Mouse (Mus musculus): Measurements from ENCODE around the gene Vmn2r89. TPM values are rescaled to one million over a fixed set of nuclear protein-coding genes. Genes with fewer than 3 reads are reported as not detected.

The Vmn2r89 gene
- polyA plus RNA-seq (2014; fragmentation: Illumina TruSeq; extraction: RNeasy Lipid Tissue Mini Kit (QIAGEN cat#74804); ENCODE audit: low read depth, low replicate concordance), result not detected

GRCm38 (mm10) chr14:51451557-51451956 lies at the start of gene Vmn2r89:
Gene Vmn2r89 (plus strand): TSS chr14:51451857.

DNA sequence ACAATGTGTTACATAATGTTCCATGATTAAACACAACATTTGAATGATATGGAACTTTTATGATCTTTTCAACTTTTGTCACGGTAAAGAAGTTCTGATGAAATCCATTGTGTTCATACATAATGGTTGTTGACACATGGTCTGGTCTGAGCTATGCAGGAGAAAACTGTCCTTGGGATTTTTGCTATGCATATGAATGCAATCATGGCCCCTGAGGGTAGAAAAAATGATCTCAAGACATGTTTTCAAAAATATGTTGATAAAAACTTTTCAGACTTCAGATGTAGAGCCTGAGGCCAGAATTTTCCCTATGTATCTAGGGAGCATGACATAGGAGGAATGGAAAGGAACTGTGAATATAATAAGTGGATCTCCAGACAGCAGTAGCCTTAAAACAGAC lies 41.1 kb upstream of the Vmn2r89 start, which contains the start of gene Vmn2r88:
TSS of gene Vmn2r88 (plus strand) at position 301 of the 400 bp plus-strand sequence.

Other genes starting within 250 kb of the Vmn2r89 start
- gene Ear14, start 248.5 kb upstream of the Vmn2r89 start, polyA plus RNA-seq (2014; fragmentation: Illumina TruSeq; extraction: RNeasy Lipid Tissue Mini Kit (QIAGEN cat#74804); ENCODE audit: low read depth, low replicate concordance), result not detected
- not detected for gene Rnase2a, start 195.7 kb upstream of the Vmn2r89 start, polyA plus RNA-seq (2014; fragmentation: Illumina TruSeq; extraction: RNeasy Lipid Tissue Mini Kit (QIAGEN cat#74804); ENCODE audit: low read depth, low replicate concordance)
- gene Gm7247, start 90.1 kb upstream of the Vmn2r89 start, polyA plus RNA-seq (2014; fragmentation: Illumina TruSeq; extraction: RNeasy Lipid Tissue Mini Kit (QIAGEN cat#74804); ENCODE audit: low read depth, low replicate concordance), result not detected
- gene Vmn2r88, start 41.0 kb upstream of the Vmn2r89 start, polyA plus RNA-seq (2014; fragmentation: Illumina TruSeq; extraction: RNeasy Lipid Tissue Mini Kit (QIAGEN cat#74804); ENCODE audit: low read depth, low replicate concordance), result not detected
- gene Gm5622, start 100.9 kb downstream of the Vmn2r89 start, polyA plus RNA-seq (2014; fragmentation: Illumina TruSeq; extraction: RNeasy Lipid Tissue Mini Kit (QIAGEN cat#74804); ENCODE audit: low read depth, low replicate concordance), result not detected
- not detected for gene Gm17175, start 122.2 kb downstream of the Vmn2r89 start, polyA plus RNA-seq (2014; fragmentation: Illumina TruSeq; extraction: RNeasy Lipid Tissue Mini Kit (QIAGEN cat#74804); ENCODE audit: low read depth, low replicate concordance)
- gene Gm17174, start 140.3 kb downstream of the Vmn2r89 start, polyA plus RNA-seq (2014; fragmentation: Illumina TruSeq; extraction: RNeasy Lipid Tissue Mini Kit (QIAGEN cat#74804); ENCODE audit: low read depth, low replicate concordance), result not detected
- not detected for gene Gm17078, start 159.5 kb downstream of the Vmn2r89 start, polyA plus RNA-seq (2014; fragmentation: Illumina TruSeq; extraction: RNeasy Lipid Tissue Mini Kit (QIAGEN cat#74804); ENCODE audit: low read depth, low replicate concordance)
- not detected for gene Gm4181, start 183.8 kb downstream of the Vmn2r89 start, polyA plus RNA-seq (2014; fragmentation: Illumina TruSeq; extraction: RNeasy Lipid Tissue Mini Kit (QIAGEN cat#74804); ENCODE audit: low read depth, low replicate concordance)
- gene Gm17079, start 243.6 kb downstream of the Vmn2r89 start, polyA plus RNA-seq (2014; fragmentation: Illumina TruSeq; extraction: RNeasy Lipid Tissue Mini Kit (QIAGEN cat#74804); ENCODE audit: low read depth, low replicate concordance), result not detected

Data from adrenal gland, adult 10 weeks (tissue).